Mouse (Mus musculus): ENCODE measurements around the gene Gpx8.
"Not testable (repeated sequence)": the region's sequence is repeated elsewhere in the genome, so short reads cannot be mapped to it uniquely, and the experiment has no call there.

The Gpx8 gene

DNA sequence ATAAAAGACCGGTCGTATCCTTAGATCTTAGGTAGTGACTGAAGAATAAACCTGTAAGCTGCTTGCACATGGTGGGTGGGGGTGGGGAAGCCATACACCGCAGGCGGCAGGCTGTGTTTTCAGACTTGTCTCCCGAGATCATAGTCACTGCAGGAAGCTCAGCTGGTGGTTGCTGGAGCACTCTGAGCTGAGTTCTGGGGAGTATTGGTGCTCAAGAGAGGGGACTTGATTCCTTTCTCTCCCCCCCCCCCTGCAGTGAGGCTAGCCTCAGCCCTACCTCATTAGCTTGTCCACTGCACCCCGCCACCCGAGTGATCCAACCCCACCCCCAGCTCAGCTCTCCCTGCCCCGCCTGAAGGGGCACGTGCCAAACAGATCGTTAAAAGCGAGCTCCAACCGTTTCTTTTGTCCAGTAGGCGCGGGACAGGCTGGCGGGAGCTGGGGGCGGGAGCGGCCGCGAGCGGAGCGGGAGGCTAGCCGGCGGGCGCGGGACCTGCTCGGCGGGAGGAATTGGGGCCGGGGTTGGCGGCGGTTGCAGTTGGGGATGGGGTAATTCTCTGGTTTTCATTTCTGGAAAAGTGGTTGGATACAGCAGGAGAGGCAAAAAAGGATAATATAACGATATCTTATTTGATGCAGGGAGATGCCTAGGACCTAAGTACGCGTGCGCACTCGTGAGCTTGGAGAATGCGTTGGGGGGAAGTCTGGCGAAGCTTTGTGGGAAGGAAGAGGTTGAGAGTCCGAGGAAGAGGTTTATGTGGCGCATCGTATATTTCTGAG lies 14.2 kb downstream of the Gpx8 start:
- in situ Hi-C loops (cut with MboI, MseI): loop anchor here (5.0 to 10.0 kb wide), 2 partner anchors 35 to 47 kb away; partner anchors contain the start of gene Ccno (in 1 of the 2)

DNA sequence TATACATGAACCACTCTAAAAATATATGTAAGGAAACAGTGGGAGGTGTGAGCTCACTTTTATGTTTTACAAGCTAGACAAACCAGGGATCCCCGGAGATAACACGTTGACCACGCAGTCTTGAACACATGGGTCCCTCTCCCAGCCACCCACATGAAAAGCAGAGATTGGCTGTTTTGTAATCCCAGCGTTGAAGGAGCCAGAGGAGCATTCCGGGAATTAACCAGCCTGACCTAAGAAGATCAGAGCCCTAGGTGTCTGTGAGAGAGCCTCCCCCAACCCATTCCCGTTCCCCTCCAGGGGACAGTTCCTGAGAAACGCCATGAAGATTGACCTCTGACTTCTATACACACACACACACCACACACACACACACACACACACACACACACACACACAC lies 14.9 kb downstream of the Gpx8 start:
- in situ Hi-C loops (cut with MboI, MseI): loop anchor here (5.0 to 10.0 kb wide), 2 partner anchors 34 to 47 kb away; partner anchors contain the start of gene Ccno (in 1 of the 2)

DNA sequence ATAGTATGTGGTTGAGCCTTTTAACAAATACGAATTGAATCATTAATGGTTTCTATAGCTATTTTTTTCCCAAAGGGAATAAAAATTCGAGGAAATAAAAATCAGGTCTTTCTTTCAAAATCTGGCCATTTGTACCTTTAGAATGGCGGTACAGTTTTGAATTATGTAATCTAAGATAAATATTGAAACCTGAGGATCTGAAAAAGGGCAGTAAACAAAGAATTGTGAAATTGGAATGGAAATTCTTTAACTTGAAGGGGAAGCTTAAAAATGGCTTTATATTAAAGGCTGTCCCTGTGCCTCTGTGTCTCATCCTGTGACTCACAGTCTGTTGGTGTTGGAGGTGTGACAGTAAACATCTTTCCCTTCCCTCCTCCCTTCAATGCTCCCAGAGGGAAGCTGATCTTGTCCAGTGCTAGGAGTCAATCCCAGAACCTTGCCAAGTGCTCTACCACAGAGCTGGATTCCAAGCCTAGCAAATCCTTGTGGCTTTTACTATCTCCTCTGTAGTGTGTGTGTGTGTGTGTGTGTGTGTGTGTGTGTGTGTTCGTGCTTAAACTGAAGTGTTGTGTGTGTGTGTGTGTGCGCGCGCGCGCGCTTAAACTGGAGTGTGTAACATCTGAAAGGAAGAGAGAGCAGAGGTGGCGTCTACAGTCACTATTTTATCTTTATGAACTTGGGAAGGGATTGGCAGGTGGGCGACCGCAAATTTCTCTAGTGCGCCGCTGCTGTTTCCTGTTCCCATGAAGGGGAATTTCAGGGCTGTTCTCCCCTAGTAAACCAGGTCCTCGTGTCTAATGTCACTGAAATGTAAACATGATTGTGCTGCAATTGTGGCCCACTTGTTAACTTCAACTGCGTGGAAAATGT lies 22.7 kb downstream of the Gpx8 start:
- in situ Hi-C loops (cut with MboI, MseI): no loop called here

DNA sequence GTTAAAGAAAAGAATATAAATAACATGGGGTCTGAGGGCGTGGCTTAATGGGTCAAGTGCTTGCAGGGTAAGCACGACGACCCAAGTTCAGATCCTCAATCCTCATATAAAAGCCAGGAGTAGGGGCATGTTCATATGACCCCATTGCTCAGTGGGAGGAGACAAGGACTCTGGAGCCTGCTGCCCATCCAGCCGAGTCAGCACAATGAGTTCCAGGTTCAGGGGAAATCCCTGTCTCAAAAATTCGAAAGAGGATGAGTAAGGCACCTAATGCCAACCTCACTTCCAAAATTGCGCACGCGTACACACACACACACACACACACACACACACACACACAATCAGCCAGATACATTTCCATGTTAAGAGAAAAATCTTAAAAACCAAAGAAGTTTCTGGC lies 23.7 kb downstream of the Gpx8 start:
- in situ Hi-C loops (cut with MboI, MseI): no loop called here

DNA sequence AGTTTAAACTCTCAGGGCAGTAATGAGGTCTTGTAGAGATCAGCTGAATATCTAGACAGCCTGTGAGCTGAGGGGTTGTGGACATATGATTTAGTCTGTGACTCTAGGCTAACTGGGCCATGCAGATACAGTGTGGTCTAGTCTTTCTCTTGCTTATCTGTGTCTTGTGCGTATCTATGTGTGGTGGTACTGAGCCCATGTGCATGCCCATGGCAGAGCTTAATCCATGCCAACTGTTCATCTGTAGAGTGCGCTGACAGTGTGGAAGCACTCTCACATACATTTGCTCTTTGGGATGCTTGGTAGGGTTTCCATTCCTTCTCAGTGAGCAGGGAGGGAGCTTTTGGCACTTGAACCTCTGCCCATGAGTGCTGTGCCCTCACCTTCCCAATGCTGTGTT lies 24.7 kb downstream of the Gpx8 start:
- in situ Hi-C loops (cut with MboI, MseI): no loop called here

DNA sequence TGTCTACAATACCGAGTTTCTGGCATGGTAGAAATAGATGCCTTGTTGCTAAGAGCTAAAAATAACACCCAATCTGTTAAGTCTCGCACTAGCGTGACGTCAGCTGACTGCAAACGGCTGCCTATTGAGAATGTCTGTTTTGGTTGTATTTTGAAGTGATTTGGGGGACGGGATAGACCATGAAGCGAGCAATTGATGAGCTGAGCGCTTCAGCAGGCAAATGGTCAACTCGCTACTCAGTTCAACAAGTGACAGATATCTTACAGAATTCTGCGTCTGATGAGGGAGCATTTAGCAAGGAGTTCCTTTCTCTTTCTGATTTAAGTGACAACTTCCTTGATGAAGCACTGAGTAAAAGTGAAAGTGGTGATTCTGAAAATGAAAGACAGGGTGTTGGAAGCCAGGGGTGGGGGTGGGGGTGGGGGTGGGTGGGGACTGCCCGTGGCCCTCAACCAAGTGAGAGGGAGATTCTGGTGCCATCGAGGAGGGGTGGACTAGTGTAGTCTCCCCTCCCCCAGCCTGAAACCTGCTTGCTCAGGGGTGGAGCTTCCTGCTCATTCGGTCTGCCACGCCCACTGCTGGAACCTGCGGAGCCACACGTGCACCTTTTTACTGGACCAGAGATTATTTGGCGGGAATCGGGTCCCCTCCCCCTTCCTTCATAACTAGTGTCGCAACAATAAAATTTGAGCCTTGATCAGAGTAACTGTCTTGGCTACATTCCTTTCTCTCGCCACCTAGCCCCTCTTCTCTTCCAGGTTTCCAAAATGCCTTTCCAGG lies 32.8 kb downstream of the Gpx8 start:
- in situ Hi-C loops (cut with MboI, MseI): not testable (repeated sequence)

DNA sequence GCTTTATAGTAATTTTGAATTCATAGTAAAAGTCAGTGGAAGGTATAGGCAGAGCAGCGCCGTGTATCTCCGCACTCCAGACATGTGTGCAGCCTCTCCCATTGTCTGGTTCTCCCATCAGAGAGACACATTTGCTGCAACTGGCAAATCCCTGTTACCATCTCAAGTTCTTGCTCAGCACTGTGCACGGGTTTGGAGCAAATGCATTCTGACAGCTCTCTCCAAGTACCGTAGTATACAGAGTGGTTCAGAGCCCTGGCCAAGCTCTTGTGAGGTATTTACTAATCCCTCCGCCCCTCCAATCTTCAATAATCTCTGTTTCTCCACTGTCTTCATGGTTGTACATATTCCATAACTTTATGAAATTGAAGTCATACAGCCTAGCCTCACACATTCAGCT lies 33.5 kb downstream of the Gpx8 start:
- in situ Hi-C loops (cut with MboI, MseI): no loop called here

DNA sequence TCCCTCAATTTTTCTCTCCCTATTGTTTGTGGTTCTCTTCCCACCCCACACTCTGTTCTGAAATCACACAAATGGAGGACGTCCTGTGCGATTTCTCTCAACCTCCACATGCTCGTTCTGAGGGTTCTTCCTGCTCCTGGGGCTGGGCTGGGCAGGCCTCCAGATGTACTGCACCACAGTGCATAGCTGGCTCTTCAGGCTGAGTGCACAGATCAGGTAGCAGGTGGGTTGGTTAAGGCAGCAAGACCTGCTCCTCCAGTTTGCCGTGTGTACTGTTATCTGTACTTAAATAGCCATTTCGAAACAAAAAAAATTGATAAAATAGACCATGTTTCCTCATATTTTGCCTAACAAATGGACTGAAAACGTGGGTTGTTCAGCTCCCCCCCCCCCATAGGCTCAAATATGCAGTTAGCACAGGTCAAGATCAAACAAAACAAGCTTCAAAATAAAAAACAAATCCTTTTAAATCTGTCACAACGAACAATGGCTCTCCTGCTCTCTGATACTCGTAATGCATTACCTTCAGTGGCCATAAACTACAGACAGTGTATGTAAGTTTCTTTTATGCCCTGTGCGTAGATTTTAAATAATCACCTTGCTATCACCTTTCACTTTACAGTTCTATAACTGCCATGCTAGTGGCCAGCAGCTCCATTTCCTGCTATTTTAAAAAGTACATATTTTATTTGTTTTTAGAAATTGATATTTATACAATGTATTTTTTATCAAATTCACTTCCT lies 45.5 kb downstream of the Gpx8 start:
- in situ Hi-C loops (cut with MboI, MseI): no loop called here

DNA sequence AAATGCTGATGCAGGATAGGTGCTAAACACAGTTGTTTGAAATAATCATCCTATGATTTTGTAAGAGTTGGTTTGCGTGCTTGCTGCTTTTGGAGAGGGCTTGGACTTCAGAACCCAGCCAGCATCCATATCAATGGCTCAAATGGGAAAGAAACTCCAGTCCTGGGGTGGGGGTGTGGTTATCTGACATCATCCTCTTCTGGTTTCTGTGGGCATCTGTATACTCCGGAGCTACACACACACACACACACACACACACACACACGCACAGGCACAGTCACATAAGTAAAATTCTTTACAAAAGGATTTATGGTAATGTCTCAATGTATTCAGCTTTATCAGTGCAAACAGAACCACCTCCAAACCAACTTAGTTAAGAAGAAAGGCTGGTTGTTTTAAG lies 46.1 kb downstream of the Gpx8 start:
- in situ Hi-C loops (cut with MboI, MseI): no loop called here

DNA sequence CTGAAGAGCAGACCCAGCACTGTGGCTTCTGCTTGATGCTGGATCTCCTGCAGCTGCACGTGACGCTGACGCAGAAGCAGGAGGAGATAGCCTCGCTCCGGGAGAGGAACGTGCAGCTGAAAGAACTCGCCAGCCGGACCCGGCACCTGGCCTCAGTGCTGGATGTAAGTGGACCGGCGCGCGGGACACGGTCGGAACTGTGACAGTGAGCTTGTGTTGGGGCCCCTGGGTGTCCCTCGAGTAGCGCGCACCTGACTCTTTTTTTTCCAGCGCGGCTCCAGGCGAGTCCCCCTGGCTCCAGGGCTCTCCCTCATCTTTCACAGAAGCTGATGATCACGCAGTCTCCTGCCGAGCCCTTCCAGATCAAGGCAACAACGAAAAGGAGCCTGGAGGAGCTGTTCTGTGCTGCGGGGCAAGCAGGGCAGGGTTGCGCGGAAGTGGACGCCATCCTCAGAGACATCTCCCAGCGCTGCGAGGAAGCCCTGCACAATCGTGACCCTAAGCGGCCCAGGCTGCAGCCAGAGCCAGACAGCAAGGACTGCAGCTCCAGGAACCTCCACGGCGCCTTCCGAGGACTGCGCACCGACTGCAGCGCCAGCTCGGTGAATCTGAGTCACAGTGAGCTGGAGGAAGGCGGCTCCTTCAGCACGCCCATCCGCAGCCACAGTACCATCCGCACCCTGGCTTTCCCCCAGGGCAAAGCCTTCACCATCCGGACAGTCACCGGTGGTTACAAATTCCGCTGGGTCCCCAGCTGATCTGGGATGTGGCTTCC lies 47.6 kb downstream of the Gpx8 start:
- in situ Hi-C loops (cut with MboI, MseI): loop anchor here in 1 of 2 experiments (5.0 kb wide), 1 partner anchor 34 kb away; no protein-coding TSS in a partner anchor

DNA sequence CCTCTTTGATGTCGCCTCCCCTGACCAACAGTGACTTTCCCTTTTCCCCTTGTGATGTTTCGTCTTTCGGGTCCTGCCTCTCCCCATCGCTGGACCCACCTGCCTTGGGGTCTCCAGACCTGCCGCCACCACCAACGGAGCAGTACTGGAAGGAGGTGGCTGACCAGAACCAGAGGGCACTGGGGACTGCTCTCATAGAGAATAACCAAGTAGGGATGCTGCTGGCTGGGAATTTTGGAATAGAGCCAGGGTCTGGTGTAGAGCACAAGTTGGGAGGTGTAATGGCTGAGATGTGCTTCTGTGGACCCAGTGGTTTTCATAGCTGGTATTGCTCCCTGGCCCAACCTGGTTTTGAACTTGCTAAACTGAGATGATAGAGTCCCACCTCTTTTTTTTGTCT lies 48.8 kb downstream of the Gpx8 start:
- in situ Hi-C loops (cut with MboI, MseI): loop anchor here in 1 of 2 experiments (5.0 kb wide), 1 partner anchor 35 kb away; no protein-coding TSS in a partner anchor

DNA sequence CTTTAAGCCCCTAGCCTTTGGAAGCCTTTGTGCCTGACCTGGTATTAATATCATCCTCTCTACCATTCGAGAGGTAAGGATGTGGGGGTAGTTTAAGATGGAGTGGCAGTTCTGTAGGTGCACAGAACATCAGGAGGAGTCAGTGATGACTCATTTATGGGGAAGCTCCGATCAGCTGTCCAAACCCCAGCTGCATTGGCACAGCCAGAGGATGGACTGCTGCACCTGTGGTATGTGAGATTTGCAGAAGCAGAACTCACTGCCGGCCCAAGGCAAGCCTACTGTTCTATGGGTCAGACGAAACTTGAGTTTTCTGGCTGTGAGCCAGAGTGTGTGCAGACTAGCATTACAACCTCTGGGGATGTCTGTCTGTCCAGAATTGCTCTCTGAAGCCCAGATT lies 49.8 kb downstream of the Gpx8 start:
- in situ Hi-C loops (cut with MboI, MseI): loop anchor here in 1 of 2 experiments (5.0 kb wide), 1 partner anchor 36 kb away; no protein-coding TSS in a partner anchor

DNA sequence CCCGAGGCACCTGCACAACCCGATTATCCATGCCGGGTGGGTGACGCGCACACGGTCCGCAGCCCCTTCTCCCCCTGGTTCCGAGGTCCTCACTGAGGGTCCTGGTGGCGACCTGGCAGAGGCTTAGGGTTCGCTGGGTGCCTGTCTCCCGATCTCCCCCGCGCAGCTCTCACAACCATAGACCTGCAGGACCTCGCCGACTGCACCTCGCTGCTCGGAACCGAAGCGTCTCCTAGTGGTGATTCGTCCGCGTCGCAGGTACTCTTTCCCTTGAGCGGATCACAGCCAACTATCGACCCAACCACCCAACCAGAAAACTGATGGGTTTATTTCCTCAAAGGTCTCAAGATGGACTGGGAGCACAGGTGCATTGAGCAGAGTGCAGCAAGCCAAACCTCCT lies 52.0 kb downstream of the Gpx8 start:
- in situ Hi-C loops (cut with MboI, MseI): no loop called here

DNA sequence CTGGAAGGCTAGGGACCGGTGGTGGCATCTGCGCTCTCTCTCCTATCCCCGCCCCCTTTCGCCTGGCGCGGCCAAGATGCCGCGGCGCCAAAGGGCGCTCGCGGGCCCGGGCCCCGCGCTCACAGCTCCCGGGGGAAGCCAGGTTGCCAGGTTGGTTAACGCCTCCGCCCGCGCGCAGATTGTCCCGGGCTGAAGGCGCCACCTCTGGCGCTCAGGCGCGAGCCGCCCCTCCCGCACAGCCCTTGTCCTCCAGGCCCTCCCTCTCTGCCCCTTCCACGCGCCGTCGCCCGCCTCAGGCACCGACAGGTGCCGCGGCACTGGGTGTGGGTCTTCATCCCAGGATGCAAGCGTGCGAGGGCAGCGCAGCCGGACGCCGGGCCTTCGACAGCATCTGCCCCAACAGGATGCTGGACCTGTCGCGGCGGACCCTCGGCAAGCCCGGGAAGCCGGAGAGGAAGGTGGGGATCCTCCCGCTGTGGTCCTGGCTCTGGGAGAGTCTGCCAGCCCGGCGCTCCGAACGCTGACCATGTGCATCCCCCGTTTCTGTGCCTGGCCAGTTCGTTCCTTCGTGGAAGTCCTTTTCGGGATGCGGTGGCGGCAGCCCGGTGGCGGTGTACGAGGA lies 52.6 kb downstream of the Gpx8 start, which contains the start of gene Mcidas:
Gene Mcidas (plus strand): TSS at position 315 of the 622 bp plus-strand sequence.
- in situ Hi-C loops (cut with MboI, MseI): no loop called here
